Mouse (Mus musculus) limb, embryonic 11.5 days (tissue): ENCODE measurements around the gene Cops6. TPM values are rescaled to one million over a fixed set of nuclear protein-coding genes. Genes with fewer than 3 reads are reported as not detected.
A peak's percentile ranks its signal among the peaks of the same experiment; 100 is the strongest.

Source experiments
- ATAC-seq: fragments of 200-750 bp; cut with Nextera tagmentation; 2 replicates; pipeline ENCODE4 v1.8.0; 2017; ENCODE audit warnings: low read depth; ENCODE audit not compliant: insufficient number of reproducible peaks, low FRiP score, low TSS enrichment
- DNase-seq: peaks from one replicate; pipeline ENCODE4 v3.0.0-alpha.2; 2015; ENCODE audit warnings: low spot score
- H3K27ac ChIP-seq: fragments of 300-500 bp; sonication (generic); replicated peaks from 2 replicates; pipeline ENCODE4 v1.5.1; 2014; ENCODE audit warnings: low read depth, mild to moderate bottlenecking, low read length
- H3K27me3 ChIP-seq: fragments of 300-500 bp; sonication (generic); 2 replicates; pipeline ENCODE4 v1.6.1; 2014; ENCODE audit warnings: mild to moderate bottlenecking, low read length, mixed read lengths; ENCODE audit not compliant: control insufficient read depth, insufficient read depth
- H3K36me3 ChIP-seq: fragments of 300-500 bp; sonication (generic); 2 replicates; pipeline ENCODE4 v1.6.1; 2014; ENCODE audit warnings: mild to moderate bottlenecking, low read length, moderate library complexity, mixed read lengths; ENCODE audit not compliant: control insufficient read depth, insufficient read depth
- H3K4me1 ChIP-seq: fragments of 300-500 bp; sonication (generic); 2 replicates; pipeline ENCODE4 v1.6.1; 2014; ENCODE audit warnings: low read length, mixed read lengths; ENCODE audit not compliant: control insufficient read depth, insufficient read depth
- H3K4me2 ChIP-seq: fragments of 300-500 bp; sonication (generic); 2 replicates; pipeline ENCODE4 v1.6.1; 2014; ENCODE audit warnings: low read depth, mild to moderate bottlenecking, moderate library complexity; ENCODE audit not compliant: severe bottlenecking
- H3K4me3 ChIP-seq: fragments of 300-500 bp; sonication (generic); 2 replicates; pipeline ENCODE4 v1.5.1; 2014; ENCODE audit warnings: low read depth, low read length
- H3K9ac ChIP-seq: fragments of 300-500 bp; sonication (generic); 2 replicates; pipeline ENCODE4 v1.6.1; 2014; ENCODE audit warnings: mild to moderate bottlenecking, low read length
- H3K9me3 ChIP-seq: fragments of 300-500 bp; sonication (generic); 2 replicates; pipeline ENCODE4 v1.6.1; 2016; ENCODE audit warnings: low read length; ENCODE audit not compliant: control insufficient read depth
- WGBS: fragments of 180-500 bp; shearing (Covaris S2); extraction: QIAGEN DNeasy Blood & Tissue Kit; methylation state at CpG from one replicate; pipeline ENCODE4 v1.1.7; 2014; 5-methylcytosine and 5-hydroxymethylcytosine counted together
- polyA plus RNA-seq: library from polyadenylated mRNA; unstranded; fragments of >200 nt; fragmentation: Nextera tagmentation; extraction: Ambion mirVana; gene quantifications from 2 replicates; pipeline ENCODE4 v1.2.1, GENCODE M21; 2014

The Cops6 gene
- polyA plus RNA-seq, 1 experiment from 2014 or later, result 300 TPM

DNA sequence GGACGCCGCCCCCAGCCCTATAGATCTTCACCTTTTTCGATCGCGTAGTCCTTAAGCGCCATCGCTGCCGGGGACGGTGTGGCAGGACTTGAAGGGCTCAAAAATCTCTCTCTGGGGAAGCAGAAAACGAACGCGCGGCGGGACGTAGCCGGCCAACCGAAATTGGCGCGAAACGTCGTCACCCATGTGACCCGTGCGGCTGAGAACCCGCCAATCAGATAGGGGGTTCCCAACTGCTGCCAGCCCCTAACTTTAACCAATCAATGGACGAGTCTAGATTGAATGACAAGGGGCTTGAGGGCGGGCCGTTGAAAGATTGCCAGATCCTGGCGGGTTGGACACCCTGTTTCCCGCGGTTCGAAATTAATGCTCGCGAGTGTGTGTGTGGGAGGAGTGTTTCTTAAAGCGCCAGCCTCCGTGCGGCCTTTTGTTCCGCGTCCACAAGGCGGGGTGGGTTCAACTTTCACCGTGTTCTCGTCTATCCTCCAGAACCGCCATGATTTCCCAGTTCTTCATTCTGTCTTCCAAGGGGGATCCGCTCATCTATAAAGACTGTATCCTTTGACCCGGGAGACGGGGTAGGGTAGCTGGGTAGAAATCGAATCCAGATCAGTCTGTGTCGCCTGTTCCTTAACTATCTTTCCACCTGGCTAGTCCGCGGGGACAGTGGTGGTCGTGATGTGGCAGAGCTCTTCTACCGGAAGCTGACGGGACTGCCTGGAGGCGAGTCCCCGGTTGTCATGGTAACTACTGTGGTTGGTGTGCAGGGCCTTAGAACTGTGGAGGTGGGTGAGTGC lies 11.0 kb downstream of the Cops6 start, which contains the start of the genes Ap4m1 and Mcm7:
TSS of gene Ap4m1 (plus strand) at position 308 of the 797 bp plus-strand sequence.
TSS of gene Mcm7 (minus strand) at position 728 of the 797 bp plus-strand sequence.
- WGBS, result under 1% methylated on average over 54 of the region's 54 CpGs
- Histone ChIP-seq H3K27me3 (no peaks in the 10 kb centered on the region), H3K36me3 (peaks cover 30% of the 10 kb centered on the region), H3K4me3 (peak within 1 kb of the TSS; percentile 51), H3K9ac (peak within 1 kb of the TSS; percentile 71), H3K9me3 (no peaks in the 10 kb centered on the region), H3K4me2 (peak within 1 kb of the TSS; percentile 60), H3K4me1 (no peaks in the 10 kb centered on the region; the same call in 1 of the 2 replicates), H3K27ac (peak within 1 kb of the TSS; percentile 80)
- DNase-seq (peak; percentile 92), ATAC-seq (peak; percentile 91)

DNA sequence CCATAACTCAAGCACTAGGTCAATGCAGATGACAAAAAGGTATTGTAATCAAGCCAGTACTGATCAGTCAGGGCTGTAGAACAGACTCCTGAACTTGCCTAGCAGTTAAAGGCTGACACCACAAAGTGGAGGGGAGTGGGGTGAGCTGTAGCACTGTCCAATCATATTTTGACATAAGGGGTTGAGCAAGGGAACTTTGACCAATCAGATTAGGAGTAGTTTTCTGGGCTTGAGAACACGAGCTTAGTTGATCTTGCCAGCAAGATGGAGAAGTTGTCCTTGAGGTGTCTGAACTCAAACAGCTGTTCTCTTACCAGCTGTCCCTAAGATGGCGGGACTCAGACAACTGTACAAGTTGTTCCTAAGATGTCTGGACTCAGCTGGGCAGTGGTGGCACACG lies 12.3 kb downstream of the Cops6 start:
- 88% methylated on average over 3 of the region's 3 CpGs for WGBS
- Histone ChIP-seq H3K27ac (no peak overlapping the region), H3K4me3 (peak overlapping the region; percentile 51; the same call in 1 of the 2 replicates), H3K36me3 (peaks cover 24% of the 10 kb centered on the region), H3K27me3 (no peaks in the 10 kb centered on the region), H3K9me3 (no peaks in the 10 kb centered on the region), H3K4me2 (peak overlapping the region; percentile 38; the same call in 1 of the 2 replicates), H3K9ac (no peak overlapping the region), H3K4me1 (no peaks in the 10 kb centered on the region; the same call in 1 of the 2 replicates)
- ATAC-seq (no peak), DNase-seq (no peak)

DNA sequence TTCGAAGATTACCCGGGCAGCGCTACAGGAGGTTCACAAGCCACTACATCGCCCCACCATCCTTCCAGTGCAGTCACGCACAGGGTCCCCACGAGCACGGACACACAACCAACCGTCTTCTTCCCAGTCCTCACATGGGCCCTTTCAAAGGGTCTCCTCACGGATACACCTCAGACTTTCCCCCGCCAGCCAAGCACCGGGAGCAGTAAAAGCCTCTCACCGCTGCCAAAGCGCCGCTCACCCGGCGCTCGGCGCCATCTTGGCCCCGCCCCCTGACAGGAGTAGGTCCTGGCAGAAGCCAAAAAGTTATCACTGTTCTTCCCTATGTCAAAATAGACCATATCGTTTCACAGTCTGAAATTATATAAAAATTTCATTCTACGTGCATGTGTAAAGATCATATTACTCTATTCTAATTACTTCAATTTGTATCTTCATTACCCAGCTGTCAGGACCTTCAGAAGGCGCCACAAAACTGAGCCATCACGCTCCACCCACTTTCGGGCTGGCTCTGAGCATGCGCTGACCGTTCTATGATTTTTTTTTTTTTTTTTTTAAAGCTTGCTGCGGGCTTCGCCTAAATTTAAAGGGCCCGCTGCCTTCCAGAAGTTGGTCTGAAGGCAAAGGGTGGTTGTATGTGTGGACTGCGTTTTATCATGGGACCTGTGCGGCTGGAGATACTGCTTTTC lies 26.2 kb downstream of the Cops6 start, which contains the start of the genes Taf6 and Cnpy4:
TSS of gene Taf6 (minus strand) at position 502 of the 689 bp plus-strand sequence.
TSS of gene Cnpy4 (plus strand) at position 536 of the 689 bp plus-strand sequence.
- Histone ChIP-seq H3K4me2 (peak within 1 kb of the TSS; percentile 76), H3K27ac (0 out of 2 replicates have a peak within 1 kb of the TSS, but pooled peaks have one; percentile 24), H3K27me3 (no peaks in the 10 kb centered on the region), H3K36me3 (peaks cover 15% of the 10 kb centered on the region), H3K9ac (peak within 1 kb of the TSS; percentile 66), H3K4me1 (peaks cover 6% of the 10 kb centered on the region; the same call in 1 of the 2 replicates), H3K9me3 (no peaks in the 10 kb centered on the region), H3K4me3 (peak within 1 kb of the TSS; percentile 52)
- WGBS, result under 1% methylated on average over 31 of the region's 31 CpGs
- ATAC-seq (peak; percentile 78), DNase-seq (peak; percentile 87)

- H3K36me3 ChIP-seq, result peaks cover 17% of the 10 kb centered on the region
- peak; percentile 74; the same call in 1 of the 2 replicates for ATAC-seq
- under 1% methylated on average over 10 of the region's 10 CpGs for WGBS
These were observed 26.9 kb downstream of the Cops6 start for GRCm38 (mm10) chr5:138187661-138188306.

GRCm38 (mm10) chr5:138193771-138194727 lies 33.2 kb downstream of the Cops6 start, which contains the start of gene Mblac1:
Gene Mblac1, plus strand, starts transcription at chr5:138194314.
- Histone ChIP-seq H3K27ac (peak within 1 kb of the TSS; percentile 65; the same call in 1 of the 2 replicates), H3K9me3 (no peaks in the 10 kb centered on the region), H3K4me2 (peak within 1 kb of the TSS; percentile 100), H3K4me1 (no peaks in the 10 kb centered on the region), H3K9ac (peak within 1 kb of the TSS; percentile 87), H3K27me3 (no peaks in the 10 kb centered on the region), H3K4me3 (peak within 1 kb of the TSS; percentile 71), H3K36me3 (peaks cover 13% of the 10 kb centered on the region)
- peak; percentile 75 for ATAC-seq
- 8% methylated on average over 54 of the region's 54 CpGs for WGBS
- DNase-seq, result peak; percentile 88

More at GRCm38 (mm10) chr5:138187661-138188306, 26.9 kb downstream of the Cops6 start:
- Histone ChIP-seq H3K4me3 (peak overlapping the region; percentile 52), H3K9ac (peak overlapping the region; percentile 63), H3K27ac (0 out of 2 replicates have a peak overlapping the region, but pooled peaks have one; percentile 24), H3K9me3 (no peaks in the 10 kb centered on the region), H3K27me3 (no peaks in the 10 kb centered on the region), H3K4me2 (peak overlapping the region; percentile 76), H3K4me1 (peaks cover 6% of the 10 kb centered on the region; the same call in 1 of the 2 replicates)
- DNase-seq, result peak; percentile 72

- peak overlapping the region; percentile 87 for H3K9ac ChIP-seq
- WGBS, result 6% methylated on average over 29 of the region's 29 CpGs
These were observed 34.0 kb downstream of the Cops6 start for GRCm38 (mm10) chr5:138194755-138195345.

DNA sequence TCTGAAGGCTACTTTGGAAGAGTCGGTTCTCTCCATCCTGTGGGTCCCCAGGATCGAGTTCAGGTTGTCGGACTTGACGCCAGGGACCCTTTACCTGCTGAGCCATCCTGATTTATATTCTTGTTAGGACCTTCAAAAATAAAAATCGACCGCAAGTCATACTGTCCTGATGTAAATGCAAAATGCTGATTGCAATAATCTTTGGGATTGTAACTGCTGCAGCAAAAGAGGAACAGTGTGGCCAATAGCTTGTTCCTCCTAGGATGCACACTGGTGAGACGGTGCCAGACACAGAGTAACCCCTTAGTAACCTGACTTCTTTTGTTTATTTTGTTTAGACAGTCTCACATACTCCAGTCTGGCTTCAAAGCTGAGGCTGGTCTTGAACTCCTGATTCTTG lies 34.6 kb downstream of the Cops6 start:
- DNase-seq, result no peak
- H3K4me3 ChIP-seq, result no peak overlapping the region
- no peaks in the 10 kb centered on the region for H3K4me1 ChIP-seq
- peak overlapping the region; percentile 100; the same call in 1 of the 2 replicates for H3K4me2 ChIP-seq
- H3K9me3 ChIP-seq, result no peaks in the 10 kb centered on the region
- H3K9ac ChIP-seq, result no peak overlapping the region; the same call in 1 of the 2 replicates
- no peak overlapping the region for H3K27ac ChIP-seq
- H3K27me3 ChIP-seq, result no peaks in the 10 kb centered on the region
- 86% methylated on average over 7 of the region's 7 CpGs for WGBS
- H3K36me3 ChIP-seq, result peaks cover 7% of the 10 kb centered on the region; the same call in 1 of the 2 replicates
- no peak for ATAC-seq

More at GRCm38 (mm10) chr5:138194755-138195345, 34.0 kb downstream of the Cops6 start:
- ATAC-seq, result peak; percentile 62; the same call in 1 of the 2 replicates
- H3K4me1 ChIP-seq, result no peaks in the 10 kb centered on the region
- DNase-seq, result peak; percentile 63
- no peaks in the 10 kb centered on the region for H3K9me3 ChIP-seq
- H3K27ac ChIP-seq, result peak overlapping the region; percentile 65; the same call in 1 of the 2 replicates
- H3K4me3 ChIP-seq, result peak overlapping the region; percentile 71
- H3K36me3 ChIP-seq, result peaks cover 11% of the 10 kb centered on the region
- no peaks in the 10 kb centered on the region for H3K27me3 ChIP-seq
- H3K4me2 ChIP-seq, result peak overlapping the region; percentile 100
